Mouse (Mus musculus) frontal cortex, postnatal 14 days (tissue): ENCODE measurements around the gene Ptprt.
A peak's percentile ranks its signal among the peaks of the same experiment; 100 is the strongest.

Source experiments
- DNase-seq, 2 experiments: peaks; one replicate each; pipeline ENCODE4 v3.0.0; 2022; ENCODE audit warnings: low spot score in 2 of 2

Gene Ptprt

GRCm38 (mm10) chr2:162591388-162591787 is 69.6 kb downstream of the Ptprt start:
- DNase-seq, result no peak

GRCm38 (mm10) chr2:162581651-162582050 is 79.3 kb downstream of the Ptprt start:
- DNase-seq, result no peak

DNA sequence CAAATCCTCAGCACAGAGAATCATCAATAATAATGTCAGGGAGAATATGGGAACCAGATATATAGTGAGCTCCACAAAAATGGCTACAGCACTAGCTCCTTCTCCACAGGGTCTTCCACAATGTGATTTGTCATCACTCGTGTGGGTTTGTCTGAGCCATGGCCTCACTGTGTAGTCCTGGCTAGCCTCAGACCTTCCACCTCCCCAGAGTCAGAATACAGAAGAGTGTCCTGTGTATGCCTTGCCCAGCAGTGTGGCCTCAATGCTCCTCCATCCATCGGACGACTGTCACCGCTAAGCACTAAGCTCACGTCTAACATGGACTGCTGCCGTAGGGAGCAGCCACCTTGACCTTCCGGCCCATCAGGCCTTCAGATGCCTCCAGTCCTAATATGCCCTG is 83.1 kb downstream of the Ptprt start:
- DNase-seq, result no peak

DNA sequence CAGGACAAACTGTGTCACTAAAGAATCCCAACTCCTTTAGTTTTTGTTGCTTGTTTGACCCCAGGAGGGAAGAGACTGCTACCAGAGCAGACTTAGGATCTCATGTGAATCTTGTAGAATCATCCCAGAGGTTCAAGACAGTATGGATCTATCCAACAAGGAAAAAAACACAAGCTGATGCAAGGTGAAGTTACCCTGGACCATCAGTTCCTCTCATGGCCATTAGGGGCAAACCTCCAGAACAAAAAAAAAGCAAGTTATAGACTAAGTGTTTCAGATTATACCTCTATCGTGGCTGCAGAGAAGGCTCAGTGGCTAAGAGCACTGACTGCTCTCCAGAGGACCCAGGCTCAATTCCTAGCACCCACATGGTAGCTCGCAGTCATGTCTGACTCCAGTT is 88.1 kb downstream of the Ptprt start:
- no peak for DNase-seq

DNA sequence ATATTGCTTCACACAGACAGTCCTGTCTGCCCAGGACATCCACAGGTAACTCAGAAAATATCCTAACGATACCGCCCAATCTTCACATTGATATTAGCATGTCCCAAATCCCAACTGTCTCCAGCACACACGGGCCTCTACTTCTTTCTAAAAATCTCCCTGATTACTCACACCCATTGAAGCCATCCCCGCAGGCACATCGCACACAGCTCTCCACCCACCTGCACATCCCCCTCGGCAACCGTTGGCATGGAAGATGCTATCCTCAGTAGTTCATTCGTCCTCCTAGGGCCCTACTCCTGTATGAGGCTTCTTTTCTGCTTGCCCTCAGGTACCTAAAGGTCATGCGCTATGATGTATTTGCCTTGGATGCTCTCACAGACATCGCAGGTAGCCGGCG is 89.9 kb downstream of the Ptprt start:
- DNase-seq, result no peak

- DNase-seq, result no peak
These were observed 92.4 kb downstream of the Ptprt start for GRCm38 (mm10) chr2:162568308-162569100.

GRCm38 (mm10) chr2:162548312-162548711 is 112.6 kb downstream of the Ptprt start:
- no peak for DNase-seq

- DNase-seq, result no peak
These were observed 129.3 kb downstream of the Ptprt start for GRCm38 (mm10) chr2:162531638-162532037.

GRCm38 (mm10) chr2:162528911-162529310 is 132.0 kb downstream of the Ptprt start:
- DNase-seq, result no peak

- DNase-seq, result no peak
These were observed 145.0 kb downstream of the Ptprt start for GRCm38 (mm10) chr2:162515993-162516392.

DNA sequence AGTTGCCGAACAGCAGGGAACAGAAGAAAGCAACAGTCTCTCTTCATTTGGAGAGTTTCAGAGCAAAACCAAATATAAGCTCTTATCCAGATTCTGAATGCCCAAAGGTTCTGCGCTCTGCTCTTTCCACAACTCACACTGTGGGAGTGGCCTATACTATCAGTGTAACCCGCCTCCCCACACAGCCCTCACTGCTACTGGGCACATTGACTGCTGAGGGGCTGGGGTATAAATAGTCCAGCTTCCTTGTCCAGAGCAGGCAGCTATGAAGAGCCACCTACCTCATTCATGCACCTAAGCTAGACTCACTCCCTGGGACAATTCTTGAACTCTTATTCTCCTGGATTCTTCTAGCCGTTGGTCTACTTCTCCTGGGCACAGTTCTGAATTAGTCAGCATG is 147.9 kb downstream of the Ptprt start:
- no peak for DNase-seq

DNA sequence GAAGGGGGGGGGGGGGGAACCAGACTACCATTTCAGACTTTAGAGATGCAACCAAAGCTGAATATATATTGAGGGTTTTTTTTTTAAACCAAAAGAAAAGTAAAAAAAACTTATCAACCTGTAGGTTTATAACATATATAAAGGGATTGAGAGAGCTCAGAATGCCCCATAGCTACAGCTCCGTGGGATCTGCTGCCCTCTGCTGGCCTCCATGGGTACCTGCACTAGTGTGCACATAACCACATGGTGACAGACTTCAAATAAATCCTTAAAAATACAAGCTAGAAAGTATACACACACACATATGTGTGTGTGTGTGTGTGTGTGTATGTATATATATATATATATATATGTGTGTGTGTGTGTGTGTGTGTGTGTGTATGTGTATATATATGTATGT is 148.9 kb downstream of the Ptprt start:
- no peak for DNase-seq

GRCm38 (mm10) chr2:162509016-162509415 is 151.9 kb downstream of the Ptprt start:
- DNase-seq, result no peak

DNA sequence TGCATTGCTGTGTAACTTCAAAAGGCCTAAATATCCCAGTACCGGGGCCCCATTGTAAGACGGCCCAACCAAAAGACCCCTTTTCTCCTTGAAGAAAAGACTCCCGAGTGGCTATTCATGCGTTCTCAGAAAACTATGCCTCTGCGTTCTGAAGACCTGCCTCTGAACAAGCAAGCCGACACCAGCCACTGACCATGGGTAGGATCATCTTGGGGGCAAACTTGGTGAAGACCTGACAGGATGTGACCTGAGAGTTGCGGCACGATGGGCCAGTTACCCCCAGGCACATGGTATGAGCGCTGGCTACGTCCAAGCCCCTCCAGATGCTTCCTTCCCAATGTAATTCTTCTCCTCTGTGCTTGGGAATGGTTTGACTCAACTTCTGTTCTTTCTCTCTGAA is 153.3 kb downstream of the Ptprt start:
- DNase-seq, result no peak

GRCm38 (mm10) chr2:162504850-162505249 is 156.1 kb downstream of the Ptprt start:
- no peak for DNase-seq

DNA sequence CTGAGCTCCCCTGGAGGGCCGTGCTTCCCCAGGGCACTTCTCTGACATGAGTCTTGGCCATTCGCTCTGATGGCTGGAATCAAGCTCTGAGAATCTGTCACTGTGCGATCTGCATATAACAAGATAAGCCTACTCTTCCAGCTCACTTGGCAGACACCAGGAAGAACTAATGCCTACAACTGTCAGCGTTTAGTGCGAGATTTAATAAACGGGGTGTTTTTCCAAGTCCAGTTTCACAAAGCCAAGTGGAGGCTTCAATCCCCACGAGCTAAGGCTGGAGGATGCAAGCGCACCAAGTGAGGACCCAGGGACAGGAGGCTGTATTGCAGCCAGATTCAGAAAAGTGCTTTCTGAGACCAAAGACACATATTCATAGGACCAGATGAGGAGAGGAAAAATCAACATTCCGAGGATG is 161.4 kb downstream of the Ptprt start:
- no peak for DNase-seq

- no peak for DNase-seq
These were observed 162.8 kb downstream of the Ptprt start for GRCm38 (mm10) chr2:162498191-162498590.

GRCm38 (mm10) chr2:162484036-162484435 is 176.9 kb downstream of the Ptprt start:
- no peak for DNase-seq

DNA sequence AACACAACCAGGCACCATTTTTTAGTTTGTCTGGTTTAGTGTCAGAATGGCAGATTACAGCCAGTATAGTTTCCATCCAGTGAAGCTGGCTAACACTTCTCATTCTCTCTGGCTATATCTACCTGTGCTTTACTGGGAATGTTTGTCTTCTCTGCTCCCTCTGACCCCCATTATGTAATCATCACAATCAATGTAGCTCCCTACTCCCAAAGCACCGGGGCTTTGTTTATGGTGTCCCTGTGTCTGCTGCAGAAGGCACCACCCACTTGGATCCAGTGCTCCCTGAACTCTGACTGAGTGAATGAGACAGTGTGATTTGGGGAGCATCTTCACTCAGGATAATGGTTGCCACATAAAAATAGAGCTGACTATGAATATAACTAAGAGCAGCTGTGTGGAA is 217.8 kb downstream of the Ptprt start:
- DNase-seq, result no peak

DNA sequence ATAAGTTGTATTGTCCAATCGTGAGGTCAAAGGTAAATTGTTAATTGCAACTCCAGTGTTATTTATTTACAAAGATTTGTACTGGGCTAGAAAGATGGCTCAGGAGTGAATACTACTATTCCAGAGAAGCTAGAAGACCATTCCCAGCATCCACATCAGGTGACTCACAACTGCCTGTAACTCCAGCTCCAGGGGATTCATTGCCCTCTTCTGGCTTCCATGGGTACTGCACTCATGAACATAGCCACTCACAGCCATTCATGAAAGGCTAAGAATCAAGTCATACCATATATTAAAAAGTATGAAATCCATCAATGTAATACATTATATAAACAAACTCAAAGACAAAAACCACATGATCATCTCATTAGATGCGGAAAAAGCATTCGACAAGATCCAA is 224.3 kb downstream of the Ptprt start:
- DNase-seq, result no peak

- peak; percentile 12 to 29 for DNase-seq
These were observed 230.8 kb downstream of the Ptprt start for GRCm38 (mm10) chr2:162430171-162430570.

- no peak for DNase-seq
These were observed 234.8 kb downstream of the Ptprt start for GRCm38 (mm10) chr2:162426114-162426513.

- DNase-seq, result no peak
These were observed 242.8 kb downstream of the Ptprt start for GRCm38 (mm10) chr2:162418181-162418580.
